Mouse (Mus musculus) megakaryocyte, embryonic 14.5 days (primary cell): ENCODE data around the gene Fam3c. TPM values are rescaled to one million over a fixed set of nuclear protein-coding genes. Genes with fewer than 3 reads are reported as not detected.

Source experiments
- H3K27me3 ChIP-seq: replicated peaks from 2 replicates; pipeline ENCODE3; 2012; ENCODE audit warnings: inconsistent platforms
- H3K36me3 ChIP-seq: replicated peaks from 2 replicates; pipeline ENCODE3; 2012; ENCODE audit warnings: low read length, inconsistent platforms, mixed read lengths
- H3K4me1 ChIP-seq: 2 replicates; pipeline ENCODE4 v1.6.1; 2012; ENCODE audit warnings: inconsistent platforms
- H3K4me3 ChIP-seq: replicated peaks from 2 replicates; pipeline ENCODE3; 2012; ENCODE audit warnings: moderate library complexity, mild to moderate bottlenecking, inconsistent platforms
- H3K9me3 ChIP-seq: 2 replicates; pipeline ENCODE4 v1.6.1; 2012; ENCODE audit warnings: inconsistent platforms
- FLI1 ChIP-seq: IDR thresholded peaks from 2 replicates; pipeline ENCODE4 v1.6.1; 2012; ENCODE audit warnings: low read length, inconsistent platforms, mixed read lengths
- GATA1 ChIP-seq: IDR thresholded peaks from 3 replicates; pipeline ENCODE4 v1.6.1; 2012; ENCODE audit warnings: mixed read lengths, low read length, inconsistent platforms, borderline replicate concordance
- polyA plus RNA-seq: library from polyadenylated mRNA; stranded (reverse); fragments of >175 nt; gene quantifications from 2 replicates; pipeline ENCODE4 v1.2.3, GENCODE M21; 2012; ENCODE audit warnings: low replicate concordance; ENCODE audit not compliant: insufficient read depth

Gene Fam3c
- polyA plus RNA-seq, 1 experiment: 13.5 TPM

GRCm38 (mm10) chr6:22385254-22385870 lies 29.3 kb upstream of the Fam3c start:
- no peaks in the 10 kb centered on the region for H3K9me3 ChIP-seq
- H3K36me3 ChIP-seq: no peaks in the 10 kb centered on the region
- TF ChIP-seq FLI1 (no peak), GATA1 (no peak)
- no peak overlapping the region for H3K4me3 ChIP-seq
- H3K4me1 ChIP-seq: peaks cover under 1% of the 10 kb centered on the region; the same call in 1 of the 2 replicates
- no peaks in the 10 kb centered on the region for H3K27me3 ChIP-seq

GRCm38 (mm10) chr6:22380269-22380668 lies 24.2 kb upstream of the Fam3c start:
- no peak for TF ChIP-seq FLI1
- TF ChIP-seq GATA1: no peak
- no peak overlapping the region for H3K4me3 ChIP-seq
- no peaks in the 10 kb centered on the region for H3K36me3 ChIP-seq
- H3K4me1 ChIP-seq: peaks cover 16% of the 10 kb centered on the region
- no peaks in the 10 kb centered on the region for H3K27me3 ChIP-seq
- no peaks in the 10 kb centered on the region for H3K9me3 ChIP-seq

- TF ChIP-seq GATA1 (no peak), FLI1 (no peak)
- no peak overlapping the region for H3K4me3 ChIP-seq
- H3K27me3 ChIP-seq: no peaks in the 10 kb centered on the region
- H3K36me3 ChIP-seq: no peaks in the 10 kb centered on the region
- H3K9me3 ChIP-seq: no peaks in the 10 kb centered on the region
- peaks cover 16% of the 10 kb centered on the region for H3K4me1 ChIP-seq
Observed at GRCm38 (mm10) chr6:22379831-22380230, 23.8 kb upstream of the Fam3c start.

- TF ChIP-seq FLI1 (no peak), GATA1 (no peak)
- Histone ChIP-seq H3K4me1 (peaks cover 18% of the 10 kb centered on the region), H3K4me3 (no peak overlapping the region)
Observed at GRCm38 (mm10) chr6:22378462-22378861, 22.4 kb upstream of the Fam3c start.

GRCm38 (mm10) chr6:22374791-22375190 lies 18.7 kb upstream of the Fam3c start:
- H3K4me3 ChIP-seq: no peak overlapping the region
- no peaks in the 10 kb centered on the region for H3K27me3 ChIP-seq
- no peaks in the 10 kb centered on the region for H3K36me3 ChIP-seq
- TF ChIP-seq GATA1 (no peak), FLI1 (no peak)
- peaks cover 14% of the 10 kb centered on the region for H3K4me1 ChIP-seq
- H3K9me3 ChIP-seq: no peaks in the 10 kb centered on the region

More at GRCm38 (mm10) chr6:22378462-22378861, 22.4 kb upstream of the Fam3c start:
- H3K36me3 ChIP-seq: no peaks in the 10 kb centered on the region
- H3K9me3 ChIP-seq: no peaks in the 10 kb centered on the region
- H3K27me3 ChIP-seq: no peaks in the 10 kb centered on the region

- TF ChIP-seq FLI1 (no peak), GATA1 (no peak)
- Histone ChIP-seq H3K36me3 (no peaks in the 10 kb centered on the region), H3K27me3 (no peaks in the 10 kb centered on the region), H3K4me1 (peaks cover 7% of the 10 kb centered on the region), H3K9me3 (no peaks in the 10 kb centered on the region), H3K4me3 (no peak overlapping the region)
Observed at GRCm38 (mm10) chr6:22373476-22373875, 17.4 kb upstream of the Fam3c start.

- TF ChIP-seq FLI1: no peak
- TF ChIP-seq GATA1: no peak
- no peaks in the 10 kb centered on the region for H3K27me3 ChIP-seq
Observed at GRCm38 (mm10) chr6:22366977-22367376, 10.9 kb upstream of the Fam3c start.

GRCm38 (mm10) chr6:22363590-22363989 lies 7.5 kb upstream of the Fam3c start:
- no peaks in the 10 kb centered on the region for H3K27me3 ChIP-seq
- peaks cover 19% of the 10 kb centered on the region for H3K4me1 ChIP-seq
- H3K9me3 ChIP-seq: no peaks in the 10 kb centered on the region
- TF ChIP-seq GATA1 (no peak), FLI1 (no peak)
- no peak overlapping the region for H3K4me3 ChIP-seq
- no peaks in the 10 kb centered on the region for H3K36me3 ChIP-seq

More at GRCm38 (mm10) chr6:22366977-22367376, 10.9 kb upstream of the Fam3c start:
- no peaks in the 10 kb centered on the region for H3K9me3 ChIP-seq
- no peak overlapping the region for H3K4me3 ChIP-seq
- H3K36me3 ChIP-seq: no peaks in the 10 kb centered on the region
- peaks cover 11% of the 10 kb centered on the region for H3K4me1 ChIP-seq

GRCm38 (mm10) chr6:22361941-22362340 lies 5.9 kb upstream of the Fam3c start:
- H3K4me3 ChIP-seq: no peak overlapping the region
- peaks cover 5% of the 10 kb centered on the region for H3K36me3 ChIP-seq
- no peak for TF ChIP-seq FLI1
- no peak for TF ChIP-seq GATA1
- H3K9me3 ChIP-seq: peaks cover 4% of the 10 kb centered on the region; the same call in 1 of the 2 replicates
- peaks cover 22% of the 10 kb centered on the region for H3K4me1 ChIP-seq
- H3K27me3 ChIP-seq: no peaks in the 10 kb centered on the region

GRCm38 (mm10) chr6:22359019-22359418 lies 3.0 kb upstream of the Fam3c start:
- Histone ChIP-seq H3K27me3 (no peaks in the 10 kb centered on the region), H3K36me3 (peaks cover 5% of the 10 kb centered on the region), H3K4me1 (peaks cover 36% of the 10 kb centered on the region), H3K4me3 (peak overlapping the region; percentile 76), H3K9me3 (peaks cover 4% of the 10 kb centered on the region; the same call in 1 of the 2 replicates)
- no peak for TF ChIP-seq FLI1
- no peak for TF ChIP-seq GATA1
